Mouse (Mus musculus) heart, embryonic 14.5 days (tissue): ENCODE measurements at regions not wholly inside any gene's neighbourhood (a gene's known extent, or its start where the extent isn't known, plus 50 kb on each side); places are given as distances from the start of the nearest gene placed in this dataset.

ENCODE experiments used
- ATAC-seq: fragments of 200-750 bp; cut with Nextera tagmentation; 2 replicates; pipeline ENCODE4 v1.8.0; 2017; ENCODE audit warnings: low read depth, moderate TSS enrichment; ENCODE audit not compliant: insufficient number of reproducible peaks, insufficient read depth, low FRiP score
- H3K27ac ChIP-seq, 2 experiments: fragments of 200-500 bp in 1 of 2; fragments of 300-500 bp in 1 of 2; sonication (generic) in 1 of 2; replicated peaks in 1 of 2; 2 replicates each; pipeline ENCODE4 v1.5.1; 2012 to 2014; ENCODE audit warnings: low read depth in 2 of 2, low read length in 2 of 2, control low read depth in 1 of 2, mild to moderate bottlenecking in 1 of 2, mixed read lengths in 1 of 2; ENCODE audit not compliant: control insufficient read depth in 1 of 2, insufficient read depth in 1 of 2
- H3K27me3 ChIP-seq: fragments of 300-500 bp; sonication (generic); 2 replicates; pipeline ENCODE4 v1.6.1; 2014; ENCODE audit warnings: mild to moderate bottlenecking, low read length, control low read depth; ENCODE audit not compliant: control insufficient read depth, insufficient read depth
- H3K36me3 ChIP-seq: fragments of 300-500 bp; sonication (generic); 2 replicates; pipeline ENCODE4 v1.6.1; 2014; ENCODE audit warnings: mild to moderate bottlenecking, control low read depth, low read length, mixed read lengths; ENCODE audit not compliant: control insufficient read depth, insufficient read depth
- H3K4me1 ChIP-seq, 2 experiments: fragments of 200-500 bp in 1 of 2; fragments of 300-500 bp in 1 of 2; sonication (generic) in 1 of 2; 2 replicates each; pipeline ENCODE4 v1.6.1; 2012 to 2014; ENCODE audit warnings: low read length in 2 of 2, control low read depth in 1 of 2, mixed read lengths in 1 of 2; ENCODE audit not compliant: control insufficient read depth in 2 of 2, insufficient read depth in 2 of 2
- H3K4me2 ChIP-seq: fragments of 300-500 bp; sonication (generic); 2 replicates; pipeline ENCODE4 v1.6.1; 2014; ENCODE audit warnings: mild to moderate bottlenecking, low read length
- H3K4me3 ChIP-seq, 2 experiments: fragments of 200-500 bp in 1 of 2; fragments of 300-500 bp in 1 of 2; sonication (generic) in 1 of 2; 2 replicates each; pipeline ENCODE4 v1.5.1; 2012 to 2014; ENCODE audit warnings: low read length in 2 of 2, mild to moderate bottlenecking in 2 of 2, control low read depth in 1 of 2, low read depth in 1 of 2, moderate library complexity in 1 of 2; ENCODE audit not compliant: control insufficient read depth in 1 of 2, insufficient read depth in 1 of 2
- H3K9ac ChIP-seq: fragments of 300-500 bp; sonication (generic); 2 replicates; pipeline ENCODE4 v1.6.1; 2014; ENCODE audit warnings: mild to moderate bottlenecking, low read length
- H3K9me3 ChIP-seq: fragments of 300-500 bp; sonication (generic); 2 replicates; pipeline ENCODE4 v1.6.1; 2016; ENCODE audit warnings: low read length, control low read depth; ENCODE audit not compliant: control insufficient read depth
- WGBS: fragments of 180-500 bp; shearing (Covaris S2); extraction: QIAGEN DNeasy Blood & Tissue Kit; methylation state at CpG from one replicate; pipeline ENCODE4 v1.1.7; 2014; 5-methylcytosine and 5-hydroxymethylcytosine counted together

DNA sequence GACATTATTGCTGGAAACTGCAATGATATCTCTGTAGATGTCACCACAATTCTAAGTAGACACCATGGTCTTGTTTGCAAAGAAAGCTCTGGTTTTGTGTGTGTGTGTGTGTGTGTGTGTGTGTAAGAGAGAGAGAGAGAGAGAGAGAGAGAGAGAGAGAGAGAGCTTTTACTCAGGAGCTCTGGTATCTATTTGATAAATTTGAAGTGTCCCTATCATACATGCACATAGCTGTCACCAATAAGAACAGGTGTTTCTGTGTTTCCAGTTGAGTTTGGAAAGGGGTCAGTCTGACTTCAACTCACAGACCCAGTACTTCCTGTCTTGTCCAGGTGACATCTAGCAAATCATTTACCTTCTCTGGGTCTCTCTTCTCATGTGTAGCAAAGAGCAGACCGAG is 169.7 kb upstream of the Serpine2 start:
- H3K4me1 ChIP-seq, result peaks cover 0 to 2% of the 10 kb centered on the region in 2 experiments; a peak in 3 of 4 replicates
- WGBS, result 85% methylated on average over 1 of the region's 1 CpGs
- ATAC-seq, result no peak
- H3K4me3 ChIP-seq, result no peak overlapping the region
- H3K9me3 ChIP-seq, result no peaks in the 10 kb centered on the region
- no peaks in the 10 kb centered on the region for H3K36me3 ChIP-seq
- H3K4me2 ChIP-seq, result no peak overlapping the region
- no peak overlapping the region for H3K27ac ChIP-seq
- H3K27me3 ChIP-seq, result no peaks in the 10 kb centered on the region
- no peak overlapping the region for H3K9ac ChIP-seq

DNA sequence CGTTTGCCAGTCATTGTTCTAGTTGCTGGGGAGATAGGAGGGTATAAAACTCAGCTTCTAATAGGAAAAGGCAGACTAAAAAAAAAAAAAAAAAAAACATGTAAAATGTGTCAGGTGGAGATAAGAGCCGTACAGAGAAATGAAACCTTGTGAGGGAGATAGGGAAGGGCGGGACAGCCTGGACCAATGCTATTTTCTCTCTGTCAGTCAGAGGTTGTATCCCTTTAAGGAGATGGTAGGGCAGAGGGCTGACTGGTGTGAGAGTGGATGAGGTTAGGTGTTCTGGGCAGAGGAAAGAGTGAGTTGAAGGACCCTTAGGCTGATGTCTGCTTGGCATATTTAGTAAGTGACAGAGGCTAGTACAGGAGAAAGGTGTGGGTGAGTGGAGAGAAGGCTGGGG is 169.2 kb upstream of the Serpine2 start:
- peaks cover 0 to 2% of the 10 kb centered on the region in 2 experiments; a peak in 3 of 4 replicates for H3K4me1 ChIP-seq
- no peak overlapping the region for H3K4me3 ChIP-seq
- no peak for ATAC-seq
- H3K27ac ChIP-seq, result no peak overlapping the region
- H3K27me3 ChIP-seq, result no peaks in the 10 kb centered on the region
- no peaks in the 10 kb centered on the region for H3K9me3 ChIP-seq
- H3K36me3 ChIP-seq, result no peaks in the 10 kb centered on the region
- no peak overlapping the region for H3K4me2 ChIP-seq
- no peak overlapping the region for H3K9ac ChIP-seq
- WGBS, result 33% methylated on average over 3 of the region's 3 CpGs

DNA sequence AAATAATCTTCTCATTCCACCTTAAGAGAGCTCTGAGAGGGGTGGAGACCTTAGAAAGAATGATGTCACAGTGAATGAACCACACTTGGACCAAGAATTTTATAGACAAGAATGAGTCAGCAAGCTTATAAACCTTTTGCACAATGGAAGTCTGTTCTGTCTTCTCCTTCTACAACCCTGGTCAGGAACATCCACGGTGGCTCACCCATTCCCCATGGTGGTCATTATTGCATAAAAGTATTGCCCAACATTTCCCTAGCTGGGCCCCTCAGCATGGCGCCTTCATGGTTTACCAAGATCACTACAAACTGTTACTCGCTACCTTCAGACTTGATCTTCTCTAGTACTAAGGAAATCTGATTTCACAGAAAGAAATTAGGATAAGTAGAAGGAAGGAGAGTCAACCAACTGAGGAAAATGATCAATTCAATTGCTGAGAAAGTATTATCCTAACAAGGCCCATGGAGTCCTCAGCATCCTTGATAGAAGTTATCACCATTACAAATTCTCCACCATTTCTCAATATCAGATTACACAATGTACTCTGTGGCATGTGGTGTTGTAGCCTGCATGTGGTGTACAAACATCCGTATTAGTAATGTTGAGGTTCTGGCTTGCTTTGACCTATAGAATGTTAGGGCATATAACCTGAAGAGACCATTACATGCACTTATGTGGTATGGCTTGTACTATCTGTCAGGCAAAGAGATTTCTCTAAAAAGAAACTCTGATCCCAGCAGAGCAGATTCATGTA is 165.1 kb upstream of the Serpine2 start:
- no peak overlapping the region for H3K9ac ChIP-seq
- H3K4me2 ChIP-seq, result no peak overlapping the region
- no peak for ATAC-seq
- no peak overlapping the region for H3K27ac ChIP-seq
- no peaks in the 10 kb centered on the region for H3K27me3 ChIP-seq
- H3K4me3 ChIP-seq, result no peak overlapping the region
- WGBS, result 82% methylated on average over 4 of the region's 4 CpGs
- peaks cover 0 to 5% of the 10 kb centered on the region in 2 experiments; a peak in 1 of 4 replicates for H3K4me1 ChIP-seq
- no peaks in the 10 kb centered on the region for H3K9me3 ChIP-seq
- H3K36me3 ChIP-seq, result no peaks in the 10 kb centered on the region

GRCm38 (mm10) chr1:80023518-80024095 is 162.6 kb upstream of the Serpine2 start:
- Histone ChIP-seq H3K27ac (no peak overlapping the region), H3K4me2 (no peak overlapping the region), H3K9me3 (no peaks in the 10 kb centered on the region), H3K9ac (no peak overlapping the region), H3K4me1 (0 out of 4 replicates have a peak, but pooled peaks cover 0 to 5% of the 10 kb centered on the region in 2 experiments), H3K36me3 (no peaks in the 10 kb centered on the region), H3K4me3 (no peak overlapping the region), H3K27me3 (no peaks in the 10 kb centered on the region)
- 50% methylated on average over 6 of the region's 6 CpGs for WGBS
- ATAC-seq, result no peak

DNA sequence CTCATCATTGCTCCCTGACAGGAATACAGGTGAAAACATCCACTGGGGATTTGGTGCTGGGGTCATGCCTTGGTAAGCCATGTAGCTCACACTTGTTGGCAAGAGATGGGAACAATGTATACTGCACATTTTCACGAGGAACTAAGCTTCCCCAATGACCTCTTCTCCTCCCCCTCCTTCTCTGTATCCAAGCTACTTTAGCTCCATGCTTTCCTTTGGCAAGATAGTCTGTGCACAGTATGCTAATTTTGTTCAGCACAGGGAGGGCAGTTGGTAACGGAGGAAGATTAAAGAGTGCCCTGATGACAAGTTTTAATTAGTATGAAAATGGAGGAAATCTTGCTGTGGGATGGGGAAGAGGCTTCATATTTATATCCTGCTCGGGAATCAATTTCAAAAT is 160.9 kb upstream of the Serpine2 start:
- no peak for ATAC-seq
- H3K9ac ChIP-seq, result no peak overlapping the region
- H3K27me3 ChIP-seq, result no peaks in the 10 kb centered on the region
- no peaks in the 10 kb centered on the region for H3K36me3 ChIP-seq
- H3K27ac ChIP-seq, result no peak overlapping the region
- H3K4me3 ChIP-seq, result no peak overlapping the region
- H3K9me3 ChIP-seq, result no peaks in the 10 kb centered on the region
- no peak overlapping the region for H3K4me2 ChIP-seq
- WGBS, result 61% methylated on average over 3 of the region's 3 CpGs
- H3K4me1 ChIP-seq, result 0 out of 4 replicates have a peak, but pooled peaks cover 0 to 5% of the 10 kb centered on the region in 2 experiments

GRCm38 (mm10) chr1:80018391-80019065 is 157.5 kb upstream of the Serpine2 start:
- no peaks in the 10 kb centered on the region for H3K27me3 ChIP-seq
- no peaks in the 10 kb centered on the region for H3K9me3 ChIP-seq
- H3K4me3 ChIP-seq, result no peak overlapping the region
- H3K27ac ChIP-seq, result no peak overlapping the region; a peak in 2 of 4 replicates
- H3K4me2 ChIP-seq, result no peak overlapping the region
- no peak overlapping the region for H3K9ac ChIP-seq
- 0 out of 4 replicates have a peak, but pooled peaks cover 0 to under 1% of the 10 kb centered on the region in 2 experiments for H3K4me1 ChIP-seq
- ATAC-seq, result no peak
- H3K36me3 ChIP-seq, result no peaks in the 10 kb centered on the region
- 55% methylated on average over 11 of the region's 11 CpGs for WGBS

DNA sequence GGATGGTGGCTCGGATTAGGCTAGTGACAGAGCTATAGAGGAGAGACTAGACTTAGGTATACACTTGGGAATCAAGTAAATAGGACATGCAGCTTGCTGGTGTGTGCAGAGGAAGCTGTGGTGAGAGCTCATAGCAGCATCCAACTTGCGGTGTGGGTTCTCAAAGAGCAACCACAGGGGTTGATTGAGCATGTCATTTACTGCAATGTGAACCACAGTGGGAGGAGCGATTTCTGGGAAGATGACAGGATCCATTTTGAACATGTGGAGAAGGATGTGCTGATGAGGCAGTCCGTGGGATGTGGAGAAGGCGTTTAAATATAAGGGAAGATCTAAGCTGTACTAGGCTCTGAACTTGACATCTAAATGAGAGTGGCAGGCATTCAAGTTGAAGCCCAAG is 154.5 kb upstream of the Serpine2 start:
- Histone ChIP-seq H3K27ac (no peak overlapping the region), H3K9me3 (no peaks in the 10 kb centered on the region), H3K4me2 (no peak overlapping the region), H3K27me3 (no peaks in the 10 kb centered on the region), H3K4me3 (no peak overlapping the region), H3K9ac (no peak overlapping the region), H3K4me1 (no peaks in the 10 kb centered on the region), H3K36me3 (no peaks in the 10 kb centered on the region)
- WGBS, result 84% methylated on average over 5 of the region's 5 CpGs
- no peak for ATAC-seq
